Mouse (Mus musculus) limb, embryonic 14.5 days (tissue): ENCODE measurements around the gene Dip2b. TPM values are rescaled to one million over a fixed set of nuclear protein-coding genes. Genes with fewer than 3 reads are reported as not detected.

ENCODE experiments used
- ATAC-seq: fragments of 200-750 bp; cut with Nextera tagmentation; 2 replicates; pipeline ENCODE4 v1.8.0; 2017; ENCODE audit warnings: low read depth, moderate number of reproducible peaks, moderate TSS enrichment; ENCODE audit not compliant: low FRiP score
- DNase-seq: peaks from one replicate; pipeline ENCODE4 v3.0.0-alpha.2; 2015; ENCODE audit warnings: low spot score
- H3K27ac ChIP-seq: fragments of 300-500 bp; sonication (generic); replicated peaks from 2 replicates; pipeline ENCODE4 v1.5.1; 2014; ENCODE audit warnings: low read depth, mild to moderate bottlenecking, low read length, moderate library complexity, mixed read lengths
- H3K27me3 ChIP-seq: fragments of 300-500 bp; sonication (generic); 2 replicates; pipeline ENCODE4 v1.6.1; 2014; ENCODE audit warnings: low read length, mixed read lengths; ENCODE audit not compliant: control insufficient read depth, insufficient read depth
- H3K36me3 ChIP-seq: fragments of 300-500 bp; sonication (generic); 2 replicates; pipeline ENCODE4 v1.6.1; 2014; ENCODE audit warnings: mild to moderate bottlenecking, low read length, moderate library complexity, mixed read lengths; ENCODE audit not compliant: control insufficient read depth, insufficient read depth
- H3K4me1 ChIP-seq: fragments of 300-500 bp; sonication (generic); 2 replicates; pipeline ENCODE4 v1.6.1; 2014; ENCODE audit warnings: antibody characterized with exemption, low read length, mixed read lengths; ENCODE audit not compliant: control insufficient read depth, insufficient read depth
- H3K4me2 ChIP-seq: fragments of 300-500 bp; sonication (generic); replicated peaks from 2 replicates; pipeline ENCODE4 v1.6.1; 2014; ENCODE audit warnings: low read depth, mild to moderate bottlenecking, low read length, moderate library complexity; ENCODE audit not compliant: severe bottlenecking
- H3K4me3 ChIP-seq: fragments of 300-500 bp; sonication (generic); replicated peaks from 2 replicates; pipeline ENCODE4 v1.5.1; 2014; ENCODE audit warnings: low read length
- H3K9ac ChIP-seq: fragments of 300-500 bp; sonication (generic); 2 replicates; pipeline ENCODE4 v1.6.1; 2014; ENCODE audit warnings: mild to moderate bottlenecking, low read depth, low read length, moderate library complexity; ENCODE audit not compliant: severe bottlenecking
- H3K9me3 ChIP-seq: fragments of 300-500 bp; sonication (generic); 2 replicates; pipeline ENCODE4 v1.6.1; 2016; ENCODE audit warnings: low read length; ENCODE audit not compliant: control insufficient read depth
- POLR2A ChIP-seq: fragments of 200-500 bp; IDR thresholded peaks from 2 replicates; pipeline ENCODE4 v1.8.0; 2012; ENCODE audit warnings: inconsistent platforms, mild to moderate bottlenecking, moderate library complexity, borderline replicate concordance; ENCODE audit not compliant: insufficient read depth, insufficient read length; ENCODE audit errors: extremely low read depth
- WGBS: fragments of 180-500 bp; shearing (Covaris S2); extraction: QIAGEN DNeasy Blood & Tissue Kit; methylation state at CpG from one replicate; pipeline ENCODE4 v1.1.7; 2014; 5-methylcytosine and 5-hydroxymethylcytosine counted together
- polyA plus RNA-seq, 2 experiments: library from polyadenylated mRNA; depleted of rRNA in 1 of 2; stranded (reverse) in 1 of 2; unstranded in 1 of 2; fragments of >200 nt; fragmentation: Nextera tagmentation in 1 of 2; extraction: Ambion mirVana in 1 of 2; gene quantifications; 2 replicates each; pipeline versions ENCODE4 v1.2.1 to v1.2.3; 2012 to 2014

Gene Dip2b
- polyA plus RNA-seq, 2 experiments: 13.0 to 15.0 TPM

GRCm38 (mm10) chr15:100028133-100028532, 10.3 kb upstream of the Dip2b start:
- no peak overlapping the region for H3K9ac ChIP-seq
- ATAC-seq (no peak), DNase-seq (no peak)
- no peaks in the 10 kb centered on the region for H3K9me3 ChIP-seq
- no peak for TF ChIP-seq POLR2A
- no peak overlapping the region for H3K4me2 ChIP-seq
- no peak overlapping the region for H3K27ac ChIP-seq
- H3K27me3 ChIP-seq: no peaks in the 10 kb centered on the region
- H3K4me3 ChIP-seq: no peak overlapping the region
- H3K4me1 ChIP-seq: no peaks in the 10 kb centered on the region
- H3K36me3 ChIP-seq: no peaks in the 10 kb centered on the region
- 73% methylated on average over 2 of the region's 2 CpGs for WGBS

GRCm38 (mm10) chr15:100029497-100029896, 9.0 kb upstream of the Dip2b start:
- no peak for ATAC-seq
- H3K4me3 ChIP-seq: no peak overlapping the region
- H3K27ac ChIP-seq: no peak overlapping the region
- H3K27me3 ChIP-seq: no peaks in the 10 kb centered on the region
- no peaks in the 10 kb centered on the region for H3K9me3 ChIP-seq
- DNase-seq: peak; percentile 32
- no peak overlapping the region for H3K4me2 ChIP-seq
- no peaks in the 10 kb centered on the region for H3K4me1 ChIP-seq
- no peak overlapping the region for H3K9ac ChIP-seq
- WGBS: 64% methylated on average over 8 of the region's 8 CpGs
- H3K36me3 ChIP-seq: no peaks in the 10 kb centered on the region
- TF ChIP-seq POLR2A: no peak

- WGBS: 79% methylated on average over 2 of the region's 2 CpGs
- H3K27ac ChIP-seq: no peak overlapping the region
- H3K4me2 ChIP-seq: no peak overlapping the region
Observed at GRCm38 (mm10) chr15:100029900-100030299, 8.6 kb upstream of the Dip2b start.

GRCm38 (mm10) chr15:100032546-100032945, 5.9 kb upstream of the Dip2b start:
- Histone ChIP-seq H3K4me3 (no peak overlapping the region), H3K4me2 (no peak overlapping the region), H3K9ac (no peak overlapping the region), H3K36me3 (no peaks in the 10 kb centered on the region), H3K4me1 (no peaks in the 10 kb centered on the region), H3K27ac (no peak overlapping the region), H3K9me3 (no peaks in the 10 kb centered on the region), H3K27me3 (no peaks in the 10 kb centered on the region)
- ATAC-seq (no peak), DNase-seq (no peak)
- 86% methylated on average over 3 of the region's 3 CpGs for WGBS
- TF ChIP-seq POLR2A: no peak

More at GRCm38 (mm10) chr15:100029900-100030299, 8.6 kb upstream of the Dip2b start:
- H3K4me1 ChIP-seq: no peaks in the 10 kb centered on the region
- TF ChIP-seq POLR2A: no peak
- H3K27me3 ChIP-seq: no peaks in the 10 kb centered on the region
- ATAC-seq (no peak), DNase-seq (no peak)
- H3K9me3 ChIP-seq: no peaks in the 10 kb centered on the region
- no peaks in the 10 kb centered on the region for H3K36me3 ChIP-seq
- H3K9ac ChIP-seq: no peak overlapping the region
- no peak overlapping the region for H3K4me3 ChIP-seq

- Histone ChIP-seq H3K27me3 (no peaks in the 10 kb centered on the region), H3K9me3 (no peaks in the 10 kb centered on the region), H3K4me2 (peak overlapping the region; percentile 86), H3K36me3 (no peaks in the 10 kb centered on the region), H3K4me3 (peak overlapping the region; percentile 88), H3K9ac (peak overlapping the region; percentile 98), H3K4me1 (peaks cover 16% of the 10 kb centered on the region; the same call in 1 of the 2 replicates), H3K27ac (peak overlapping the region; percentile 95)
- WGBS: 2% methylated on average over 31 of the region's 36 CpGs
- ATAC-seq (peak; percentile 58), DNase-seq (no peak)
- TF ChIP-seq POLR2A: 0 out of 2 replicates have a peak, but pooled peaks have one; percentile 35
Observed at GRCm38 (mm10) chr15:100039001-100039701, 687 bp downstream of the Dip2b start.
